Mouse (Mus musculus) embryonic facial prominence, embryonic 15.5 days (tissue): ENCODE results near the gene Gm10638. TPM values are rescaled to one million over a fixed set of nuclear protein-coding genes. Genes with fewer than 3 reads are reported as not detected.

Experiments used
- ATAC-seq: fragments of 200-750 bp; cut with Nextera tagmentation; 2 replicates; pipeline ENCODE4 v1.8.0; 2017; ENCODE audit warnings: low read depth, moderate TSS enrichment; ENCODE audit not compliant: insufficient number of reproducible peaks, low FRiP score, low TSS enrichment
- H3K27ac ChIP-seq: fragments of 300-500 bp; sonication (generic); replicated peaks from 2 replicates; pipeline ENCODE4 v1.5.1; 2015; ENCODE audit warnings: mild to moderate bottlenecking, inconsistent platforms
- H3K27me3 ChIP-seq: fragments of 300-500 bp; sonication (generic); 2 replicates; pipeline ENCODE4 v1.6.1; 2015; ENCODE audit warnings: inconsistent platforms
- H3K36me3 ChIP-seq: fragments of 300-500 bp; sonication (generic); 2 replicates; pipeline ENCODE4 v1.6.1; 2015; ENCODE audit warnings: mild to moderate bottlenecking, inconsistent platforms
- H3K4me1 ChIP-seq: fragments of 300-500 bp; sonication (generic); 2 replicates; pipeline ENCODE4 v1.6.1; 2015; ENCODE audit warnings: inconsistent platforms
- H3K4me2 ChIP-seq: fragments of 300-500 bp; sonication (generic); replicated peaks from 2 replicates; pipeline ENCODE4 v1.6.1; 2015; ENCODE audit warnings: mild to moderate bottlenecking, inconsistent platforms
- H3K4me3 ChIP-seq: fragments of 300-500 bp; sonication (generic); replicated peaks from 2 replicates; pipeline ENCODE4 v1.5.1; 2015; ENCODE audit warnings: mild to moderate bottlenecking, inconsistent platforms
- H3K9ac ChIP-seq: fragments of 300-500 bp; sonication (generic); 2 replicates; pipeline ENCODE4 v1.6.1; 2015; ENCODE audit warnings: inconsistent platforms
- H3K9me3 ChIP-seq: fragments of 300-500 bp; sonication (generic); replicated peaks from 2 replicates; pipeline ENCODE4 v1.6.1; 2016; ENCODE audit warnings: inconsistent platforms
- WGBS: fragments of 180-500 bp; shearing (Covaris S2); methylation state at CpG from one replicate; pipeline ENCODE4 v1.1.7; 2015; 5-methylcytosine and 5-hydroxymethylcytosine counted together
- polyA plus RNA-seq: library from polyadenylated mRNA; unstranded; fragments of >200 nt; fragmentation: Nextera tagmentation; extraction: Ambion mirVana; gene quantifications from 2 replicates; pipeline ENCODE4 v1.2.1, GENCODE M21; 2015

The Gm10638 gene
- polyA plus RNA-seq, 1 experiment from 2014 or later: 4.2 TPM

GRCm38 (mm10) chr8:86741627-86742026 is 3.9 kb upstream of the Gm10638 start:
- Histone ChIP-seq H3K4me2 (no peak overlapping the region), H3K4me3 (no peak overlapping the region), H3K27me3 (no peaks in the 10 kb centered on the region), H3K27ac (no peak overlapping the region), H3K9ac (no peak overlapping the region), H3K36me3 (no peaks in the 10 kb centered on the region), H3K9me3 (no peaks in the 10 kb centered on the region), H3K4me1 (peaks cover 16% of the 10 kb centered on the region)
- ATAC-seq: no peak

GRCm38 (mm10) chr8:86742605-86743345 is 2.7 kb upstream of the Gm10638 start:
- Histone ChIP-seq H3K27me3 (no peaks in the 10 kb centered on the region), H3K9ac (no peak overlapping the region), H3K27ac (no peak overlapping the region), H3K9me3 (no peaks in the 10 kb centered on the region), H3K4me3 (no peak overlapping the region), H3K4me2 (no peak overlapping the region), H3K36me3 (no peaks in the 10 kb centered on the region), H3K4me1 (peaks cover 20% of the 10 kb centered on the region; the same call in 1 of the 2 replicates)
- ATAC-seq: no peak
- 76% methylated on average over 7 of the region's 7 CpGs for WGBS

GRCm38 (mm10) chr8:86744313-86745220 is 932 bp upstream of the Gm10638 start:
- H3K9ac ChIP-seq: peak overlapping the region; percentile 81
- 3% methylated on average over 18 of the region's 18 CpGs for WGBS

GRCm38 (mm10) chr8:86745935-86746441 is 489 bp downstream of the Gm10638 start:
- Histone ChIP-seq H3K4me1 (peaks cover 20% of the 10 kb centered on the region; the same call in 1 of the 2 replicates), H3K27ac (peak overlapping the region; percentile 93), H3K9ac (peak overlapping the region; percentile 81), H3K4me2 (peak overlapping the region; percentile 74), H3K9me3 (no peaks in the 10 kb centered on the region), H3K27me3 (no peaks in the 10 kb centered on the region), H3K36me3 (no peaks in the 10 kb centered on the region), H3K4me3 (peak overlapping the region; percentile 76)
- under 1% methylated on average over 50 of the region's 70 CpGs for WGBS
- ATAC-seq: peak; percentile 94

More at GRCm38 (mm10) chr8:86744313-86745220, 932 bp upstream of the Gm10638 start:
- H3K4me1 ChIP-seq: peaks cover 20% of the 10 kb centered on the region; the same call in 1 of the 2 replicates
- peak overlapping the region; percentile 76 for H3K4me3 ChIP-seq
- ATAC-seq: no peak
- H3K9me3 ChIP-seq: no peaks in the 10 kb centered on the region
- H3K27me3 ChIP-seq: no peaks in the 10 kb centered on the region
- peak overlapping the region; percentile 65 for H3K4me2 ChIP-seq
- no peaks in the 10 kb centered on the region for H3K36me3 ChIP-seq
- H3K27ac ChIP-seq: peak overlapping the region; percentile 93

GRCm38 (mm10) chr8:86746511-86746910 is 1.0 kb downstream of the Gm10638 start:
- Histone ChIP-seq H3K27ac (peak overlapping the region; percentile 93), H3K27me3 (no peaks in the 10 kb centered on the region), H3K36me3 (no peaks in the 10 kb centered on the region), H3K9me3 (no peaks in the 10 kb centered on the region), H3K4me2 (peak overlapping the region; percentile 74), H3K4me3 (peak overlapping the region; percentile 76), H3K9ac (peak overlapping the region; percentile 78), H3K4me1 (peaks cover 18% of the 10 kb centered on the region; the same call in 1 of the 2 replicates)
- 2% methylated on average over 11 of the region's 11 CpGs for WGBS
- ATAC-seq: no peak

GRCm38 (mm10) chr8:86749842-86750241 is 4.3 kb downstream of the Gm10638 start:
- H3K36me3 ChIP-seq: no peaks in the 10 kb centered on the region
- no peak overlapping the region for H3K4me2 ChIP-seq
- no peak overlapping the region for H3K4me3 ChIP-seq
- H3K9me3 ChIP-seq: no peaks in the 10 kb centered on the region
- no peaks in the 10 kb centered on the region for H3K27me3 ChIP-seq
- H3K4me1 ChIP-seq: peaks cover 7% of the 10 kb centered on the region; the same call in 1 of the 2 replicates
- ATAC-seq: no peak
- 59% methylated on average over 2 of the region's 2 CpGs for WGBS
- H3K9ac ChIP-seq: no peak overlapping the region
- H3K27ac ChIP-seq: no peak overlapping the region

- Histone ChIP-seq H3K27me3 (no peaks in the 10 kb centered on the region), H3K4me2 (no peak overlapping the region), H3K9ac (no peak overlapping the region), H3K9me3 (no peaks in the 10 kb centered on the region), H3K36me3 (no peaks in the 10 kb centered on the region), H3K27ac (no peak overlapping the region), H3K4me1 (peaks cover 5% of the 10 kb centered on the region; the same call in 1 of the 2 replicates), H3K4me3 (no peak overlapping the region)
- no peak for ATAC-seq
- 24% methylated on average over 23 of the region's 23 CpGs for WGBS
These were observed 11.6 kb downstream of the Gm10638 start for GRCm38 (mm10) chr8:86756948-86757733.

GRCm38 (mm10) chr8:86758651-86759050 is 13.2 kb downstream of the Gm10638 start:
- H3K27me3 ChIP-seq: no peaks in the 10 kb centered on the region
- H3K4me2 ChIP-seq: no peak overlapping the region
- WGBS: 69% methylated on average over 3 of the region's 3 CpGs
- no peak overlapping the region for H3K27ac ChIP-seq
- no peaks in the 10 kb centered on the region for H3K9me3 ChIP-seq
- H3K4me3 ChIP-seq: no peak overlapping the region
- H3K36me3 ChIP-seq: no peaks in the 10 kb centered on the region
- H3K4me1 ChIP-seq: peaks cover 5% of the 10 kb centered on the region; the same call in 1 of the 2 replicates
- no peak overlapping the region for H3K9ac ChIP-seq
- ATAC-seq: no peak

- Histone ChIP-seq H3K9ac (no peak overlapping the region), H3K36me3 (no peaks in the 10 kb centered on the region), H3K4me1 (peaks cover 5% of the 10 kb centered on the region; the same call in 1 of the 2 replicates), H3K4me3 (no peak overlapping the region), H3K4me2 (no peak overlapping the region), H3K27ac (no peak overlapping the region), H3K27me3 (no peaks in the 10 kb centered on the region), H3K9me3 (no peaks in the 10 kb centered on the region)
- 65% methylated on average over 4 of the region's 4 CpGs for WGBS
- no peak for ATAC-seq
These were observed 13.6 kb downstream of the Gm10638 start for GRCm38 (mm10) chr8:86759090-86759491.

- H3K27me3 ChIP-seq: no peaks in the 10 kb centered on the region
- no peak for ATAC-seq
- H3K4me3 ChIP-seq: no peak overlapping the region
- peaks cover 5% of the 10 kb centered on the region; the same call in 1 of the 2 replicates for H3K4me1 ChIP-seq
- WGBS: 77% methylated on average over 6 of the region's 6 CpGs
- no peaks in the 10 kb centered on the region for H3K36me3 ChIP-seq
- no peak overlapping the region for H3K27ac ChIP-seq
- no peaks in the 10 kb centered on the region for H3K9me3 ChIP-seq
- no peak overlapping the region for H3K9ac ChIP-seq
- H3K4me2 ChIP-seq: no peak overlapping the region
These were observed 15.2 kb downstream of the Gm10638 start for GRCm38 (mm10) chr8:86760746-86761145.
